Mouse (Mus musculus) neural tube, embryonic 11.5 days (tissue): ENCODE results near the gene Sept8. TPM values are rescaled to one million over a fixed set of nuclear protein-coding genes. Genes with fewer than 3 reads are reported as not detected.
A peak's percentile ranks its signal among the peaks of the same experiment; 100 is the strongest.

Experiments
- ATAC-seq: fragments of 200-750 bp; cut with Nextera tagmentation; 2 replicates; pipeline ENCODE4 v1.8.0; 2017; ENCODE audit warnings: moderate number of reproducible peaks, mild to moderate bottlenecking, moderate TSS enrichment, moderate library complexity; ENCODE audit not compliant: insufficient read depth, low FRiP score, low TSS enrichment
- DNase-seq: peaks from one replicate; pipeline ENCODE4 v3.0.0-alpha.2; 2015; ENCODE audit warnings: low spot score
- H3K27ac ChIP-seq: fragments of 300-500 bp; sonication (generic); 2 replicates; pipeline ENCODE4 v1.5.1; 2014; ENCODE audit warnings: low read depth, mild to moderate bottlenecking, low read length
- H3K27me3 ChIP-seq: fragments of 300-500 bp; sonication (generic); 2 replicates; pipeline ENCODE4 v1.6.1; 2014; ENCODE audit warnings: mild to moderate bottlenecking, low read length, mixed read lengths; ENCODE audit not compliant: control insufficient read depth, insufficient read depth
- H3K36me3 ChIP-seq: fragments of 300-500 bp; sonication (generic); 2 replicates; pipeline ENCODE4 v1.6.1; 2014; ENCODE audit warnings: mild to moderate bottlenecking, low read length, moderate library complexity, mixed read lengths; ENCODE audit not compliant: control insufficient read depth, insufficient read depth
- H3K4me1 ChIP-seq: fragments of 300-500 bp; sonication (generic); 2 replicates; pipeline ENCODE4 v1.6.1; 2014; ENCODE audit warnings: low read length, mixed read lengths; ENCODE audit not compliant: control insufficient read depth, insufficient read depth
- H3K4me2 ChIP-seq: fragments of 300-500 bp; sonication (generic); 2 replicates; pipeline ENCODE4 v1.6.1; 2014; ENCODE audit warnings: low read depth, mild to moderate bottlenecking, moderate library complexity
- H3K4me3 ChIP-seq: fragments of 300-500 bp; sonication (generic); 2 replicates; pipeline ENCODE4 v1.5.1; 2014; ENCODE audit warnings: low read depth, low read length
- H3K9ac ChIP-seq: fragments of 300-500 bp; sonication (generic); 2 replicates; pipeline ENCODE4 v1.6.1; 2014; ENCODE audit warnings: mild to moderate bottlenecking, low read length
- H3K9me3 ChIP-seq: fragments of 300-500 bp; sonication (generic); 2 replicates; pipeline ENCODE4 v1.6.1; 2016; ENCODE audit warnings: low read length; ENCODE audit not compliant: control insufficient read depth
- WGBS: fragments of 180-500 bp; shearing (Covaris S2); extraction: QIAGEN DNeasy Blood & Tissue Kit; methylation state at CpG from one replicate; pipeline ENCODE4 v1.1.7; 2014; 5-methylcytosine and 5-hydroxymethylcytosine counted together
- polyA plus RNA-seq: library from polyadenylated mRNA; unstranded; fragments of >200 nt; fragmentation: Nextera tagmentation; extraction: Ambion mirVana; gene quantifications from 2 replicates; pipeline ENCODE4 v1.2.1, GENCODE M21; 2014

The Sept8 gene
- polyA plus RNA-seq, 1 experiment from 2014 or later, result 21.8 TPM

- peak overlapping the region; percentile 80 for H3K4me3 ChIP-seq
- H3K9ac ChIP-seq, result peak overlapping the region; percentile 81
- H3K27me3 ChIP-seq, result no peaks in the 10 kb centered on the region
- peak; percentile 54 for DNase-seq
- H3K9me3 ChIP-seq, result no peaks in the 10 kb centered on the region
- 3% methylated on average over 24 of the region's 24 CpGs for WGBS
- ATAC-seq, result peak; percentile 22; the same call in 1 of the 2 replicates
- no peaks in the 10 kb centered on the region for H3K36me3 ChIP-seq
- H3K4me2 ChIP-seq, result peak overlapping the region; percentile 74
- H3K4me1 ChIP-seq, result peaks cover 14% of the 10 kb centered on the region
- H3K27ac ChIP-seq, result no peak overlapping the region
Observed at GRCm38 (mm10) chr11:53520122-53520978, 1.3 kb downstream of the Sept8 start.

GRCm38 (mm10) chr11:53521120-53521820, 2.2 kb downstream of the Sept8 start:
- peak overlapping the region; percentile 80 for H3K4me3 ChIP-seq
- peak overlapping the region; percentile 74 for H3K4me2 ChIP-seq
- H3K9ac ChIP-seq, result no peak overlapping the region; the same call in 1 of the 2 replicates
- WGBS, result 50% methylated on average over 16 of the region's 16 CpGs
- peaks cover 14% of the 10 kb centered on the region for H3K4me1 ChIP-seq
- ATAC-seq (no peak), DNase-seq (no peak)
- H3K9me3 ChIP-seq, result no peaks in the 10 kb centered on the region
- H3K36me3 ChIP-seq, result no peaks in the 10 kb centered on the region
- H3K27ac ChIP-seq, result no peak overlapping the region
- H3K27me3 ChIP-seq, result no peaks in the 10 kb centered on the region

- Histone ChIP-seq H3K9me3 (no peaks in the 10 kb centered on the region), H3K36me3 (no peaks in the 10 kb centered on the region), H3K27ac (no peak overlapping the region), H3K4me1 (peaks cover 14% of the 10 kb centered on the region), H3K4me3 (no peak overlapping the region), H3K4me2 (no peak overlapping the region; the same call in 1 of the 2 replicates), H3K9ac (no peak overlapping the region; the same call in 1 of the 2 replicates), H3K27me3 (no peaks in the 10 kb centered on the region)
- DNase-seq, result no peak
- WGBS, result 81% methylated on average over 7 of the region's 7 CpGs
- no peak for ATAC-seq
Observed at GRCm38 (mm10) chr11:53521821-53522131, 2.7 kb downstream of the Sept8 start.

GRCm38 (mm10) chr11:53522362-53522761, 3.3 kb downstream of the Sept8 start:
- Histone ChIP-seq H3K27ac (no peak overlapping the region), H3K27me3 (no peaks in the 10 kb centered on the region), H3K36me3 (no peaks in the 10 kb centered on the region), H3K9me3 (no peaks in the 10 kb centered on the region), H3K4me2 (no peak overlapping the region), H3K4me3 (no peak overlapping the region), H3K9ac (no peak overlapping the region), H3K4me1 (peaks cover 14% of the 10 kb centered on the region)
- DNase-seq (no peak), ATAC-seq (no peak)
- 92% methylated on average over 3 of the region's 3 CpGs for WGBS

- H3K27ac ChIP-seq, result no peak overlapping the region
- no peaks in the 10 kb centered on the region for H3K36me3 ChIP-seq
- H3K9ac ChIP-seq, result no peak overlapping the region
- WGBS, result 62% methylated on average over 9 of the region's 9 CpGs
- H3K27me3 ChIP-seq, result no peaks in the 10 kb centered on the region
- no peak overlapping the region for H3K4me2 ChIP-seq
- H3K4me1 ChIP-seq, result peaks cover 14% of the 10 kb centered on the region
- no peaks in the 10 kb centered on the region for H3K9me3 ChIP-seq
- ATAC-seq (no peak), DNase-seq (no peak)
- H3K4me3 ChIP-seq, result no peak overlapping the region
Observed at GRCm38 (mm10) chr11:53522930-53523329, 3.9 kb downstream of the Sept8 start.

- no peak overlapping the region for H3K4me3 ChIP-seq
- H3K27ac ChIP-seq, result no peak overlapping the region
- no peak for ATAC-seq
- H3K36me3 ChIP-seq, result no peaks in the 10 kb centered on the region
- H3K9ac ChIP-seq, result no peak overlapping the region
- no peak overlapping the region for H3K4me2 ChIP-seq
- H3K9me3 ChIP-seq, result no peaks in the 10 kb centered on the region
- H3K27me3 ChIP-seq, result no peaks in the 10 kb centered on the region
- peaks cover 14% of the 10 kb centered on the region for H3K4me1 ChIP-seq
- DNase-seq, result no peak
- 75% methylated on average over 14 of the region's 14 CpGs for WGBS
Observed at GRCm38 (mm10) chr11:53523545-53524405, 4.7 kb downstream of the Sept8 start.

- peaks cover 10% of the 10 kb centered on the region for H3K4me1 ChIP-seq
- H3K9ac ChIP-seq, result no peak overlapping the region
- H3K27ac ChIP-seq, result no peak overlapping the region
- no peaks in the 10 kb centered on the region for H3K27me3 ChIP-seq
- H3K9me3 ChIP-seq, result no peaks in the 10 kb centered on the region
- H3K4me2 ChIP-seq, result no peak overlapping the region
- no peaks in the 10 kb centered on the region for H3K36me3 ChIP-seq
- 82% methylated on average over 6 of the region's 6 CpGs for WGBS
- DNase-seq, result no peak
- no peak overlapping the region for H3K4me3 ChIP-seq
- ATAC-seq, result no peak
Observed at GRCm38 (mm10) chr11:53524905-53525304, 5.8 kb downstream of the Sept8 start.

- Histone ChIP-seq H3K27ac (no peak overlapping the region), H3K4me3 (no peak overlapping the region), H3K27me3 (no peaks in the 10 kb centered on the region), H3K4me1 (peaks cover 8% of the 10 kb centered on the region), H3K9me3 (no peaks in the 10 kb centered on the region), H3K36me3 (no peaks in the 10 kb centered on the region), H3K9ac (no peak overlapping the region), H3K4me2 (no peak overlapping the region)
- WGBS, result 63% methylated on average over 4 of the region's 4 CpGs
- ATAC-seq (no peak), DNase-seq (no peak)
Observed at GRCm38 (mm10) chr11:53525461-53525860, 6.4 kb downstream of the Sept8 start.
